Mouse (Mus musculus) intestine, postnatal 0 days (tissue): ENCODE results near the gene Vmn1r63. TPM values are rescaled to one million over a fixed set of nuclear protein-coding genes. Genes with fewer than 3 reads are reported as not detected.
"Not testable (repeated sequence)": the region's sequence is repeated elsewhere in the genome, so short reads cannot be mapped to it uniquely, and the experiment has no call there.

Experiments
- ATAC-seq: fragments of 200-750 bp; cut with Nextera tagmentation; 2 replicates; pipeline ENCODE4 v1.8.0; 2017; ENCODE audit warnings: mild to moderate bottlenecking, moderate TSS enrichment, moderate library complexity
- H3K27ac ChIP-seq: fragments of 300-500 bp; sonication (generic); 2 replicates; pipeline ENCODE4 v1.5.1; 2014; ENCODE audit warnings: mild to moderate bottlenecking, low read depth, low read length, moderate library complexity
- H3K27me3 ChIP-seq: fragments of 300-500 bp; sonication (generic); replicated peaks from 2 replicates; pipeline ENCODE4 v1.6.1; 2014; ENCODE audit warnings: low read length, mixed read lengths; ENCODE audit not compliant: control insufficient read depth, insufficient read depth
- H3K36me3 ChIP-seq: fragments of 300-500 bp; sonication (generic); 2 replicates; pipeline ENCODE4 v1.6.1; 2014; ENCODE audit warnings: mild to moderate bottlenecking, moderate library complexity; ENCODE audit not compliant: control insufficient read depth, insufficient read depth
- H3K4me1 ChIP-seq: fragments of 300-500 bp; sonication (generic); replicated peaks from 2 replicates; pipeline ENCODE4 v1.6.1; 2014; ENCODE audit warnings: antibody characterized with exemption, low read length, mixed read lengths; ENCODE audit not compliant: control insufficient read depth, insufficient read depth
- H3K4me2 ChIP-seq: fragments of 300-500 bp; sonication (generic); replicated peaks from 2 replicates; pipeline ENCODE4 v1.6.1; 2014; ENCODE audit warnings: low read depth, mild to moderate bottlenecking, moderate library complexity
- H3K4me3 ChIP-seq: fragments of 300-500 bp; sonication (generic); 2 replicates; pipeline ENCODE4 v1.5.1; 2014; ENCODE audit warnings: low read depth, low read length
- H3K9ac ChIP-seq: fragments of 300-500 bp; sonication (generic); 2 replicates; pipeline ENCODE4 v1.6.1; 2014; ENCODE audit warnings: mild to moderate bottlenecking, low read depth, low read length
- H3K9me3 ChIP-seq: fragments of 300-500 bp; sonication (generic); 2 replicates; pipeline ENCODE4 v1.6.1; 2016; ENCODE audit warnings: mixed run types; ENCODE audit not compliant: control insufficient read depth
- WGBS: fragments of 180-500 bp; shearing (Covaris S2); extraction: QIAGEN DNeasy Blood & Tissue Kit; methylation state at CpG from one replicate; pipeline ENCODE4 v1.1.7; 2014; 5-methylcytosine and 5-hydroxymethylcytosine counted together
- polyA plus RNA-seq: library from polyadenylated mRNA; unstranded; fragments of >200 nt; fragmentation: Nextera tagmentation; extraction: Ambion mirVana; gene quantifications from 2 replicates; pipeline ENCODE4 v1.2.1, GENCODE M21; 2015

Vmn1r63 gene
- not detected in 2 replicates for polyA plus RNA-seq

- no CpG with 5 or more reads among the region's 2 CpGs for WGBS
- ATAC-seq, result not testable (repeated sequence)
These were observed at the start of gene Vmn1r63 for GRCm38 (mm10) chr7:5805345-5805744. Gene Vmn1r63 (minus strand): TSS chr7:5805445.

More at GRCm38 (mm10) chr7:5805345-5805744, at the start of gene Vmn1r63:
- not testable (repeated sequence) for H3K4me3 ChIP-seq, H3K4me2 ChIP-seq, H3K4me1 ChIP-seq, H3K36me3 ChIP-seq, H3K27me3 ChIP-seq, H3K9ac ChIP-seq, H3K9me3 ChIP-seq, H3K27ac ChIP-seq

Other genes starting within 250 kb of the Vmn1r63 start
- gene Vmn1r61, start 192.2 kb downstream of the Vmn1r63 start, polyA plus RNA-seq, result not detected in 2 replicates
- gene Vmn1r62, start 131.8 kb downstream of the Vmn1r63 start, polyA plus RNA-seq, result not detected in 2 replicates
- gene Vmn1r64, start 79.1 kb upstream of the Vmn1r63 start, polyA plus RNA-seq, result not detected in 2 replicates
- gene Vmn1r65, start 205.6 kb upstream of the Vmn1r63 start, polyA plus RNA-seq, result not detected in 2 replicates
- not detected in 2 replicates for gene Nlrp4c, start 239.7 kb upstream of the Vmn1r63 start, polyA plus RNA-seq